Mouse (Mus musculus): ENCODE results near the gene Cct7. TPM values are rescaled to one million over a fixed set of nuclear protein-coding genes. Genes with fewer than 3 reads are reported as not detected.
A peak's percentile ranks its signal among the peaks of the same experiment; 100 is the strongest.

The Cct7 gene
- polyA plus RNA-seq, 1 experiment = 69.7 TPM

- Histone ChIP-seq H3K27me3 (ENCODE audit: control insufficient read depth, insufficient read depth, low read length) (peaks cover 7% of the 10 kb centered on the region), H3K36me3 (ENCODE audit: control insufficient read depth, insufficient read depth, low read length) (no peaks in the 10 kb centered on the region), H3K4me1 (ENCODE audit: control insufficient read depth, insufficient read depth, insufficient read length, low read length) (no peaks in the 10 kb centered on the region; the same call in 1 of the 2 replicates), H3K4me3 (ENCODE audit: low read depth, low read length) (peak overlapping the region; percentile 57), H3K27ac (ENCODE audit: insufficient read depth, low read depth, low read length) (no peak overlapping the region)
- TF ChIP-seq CTCF (IDR thresholded peaks at IDR 0.05; ENCODE audit: extremely low read depth, insufficient read length, insufficient replicate concordance, low read depth, low read length) (no peak), POLR2A (IDR thresholded peaks at IDR 0.05; ENCODE audit: low read depth, low read length) (no peak)
- WGBS = 5% methylated on average over 37 of the region's 37 CpGs
Measured at GRCm38 (mm10) chr6:85502103-85502910, 51.0 kb downstream of the Cct7 start.

- no peaks in the 10 kb centered on the region; the same call in 1 of the 2 replicates for H3K4me1 ChIP-seq (ENCODE audit: control insufficient read depth, insufficient read depth, insufficient read length, low read length)
- H3K4me3 ChIP-seq (ENCODE audit: low read depth, low read length) = peak within 1 kb of the TSS; percentile 57
- TF ChIP-seq CTCF (IDR thresholded peaks at IDR 0.05; ENCODE audit: extremely low read depth, insufficient read length, insufficient replicate concordance, low read depth, low read length) = no peak
- TF ChIP-seq POLR2A (IDR thresholded peaks at IDR 0.05; ENCODE audit: low read depth, low read length) = no peak
- H3K36me3 ChIP-seq (ENCODE audit: control insufficient read depth, insufficient read depth, low read length) = no peaks in the 10 kb centered on the region
- WGBS = 2% methylated on average over 14 of the region's 22 CpGs
- peaks cover 7% of the 10 kb centered on the region for H3K27me3 ChIP-seq (ENCODE audit: control insufficient read depth, insufficient read depth, low read length)
- no peak within 1 kb of the TSS for H3K27ac ChIP-seq (ENCODE audit: insufficient read depth, low read depth, low read length)
Measured at GRCm38 (mm10) chr6:85502911-85503250, 51.6 kb downstream of the Cct7 start, which contains the start of gene Fbxo41. Gene Fbxo41 (minus strand): TSS chr6:85502994.

GRCm38 (mm10) chr6:85504908-85505307, 53.6 kb downstream of the Cct7 start:
- Histone ChIP-seq H3K36me3 (ENCODE audit: control insufficient read depth, insufficient read depth, low read length) (no peaks in the 10 kb centered on the region), H3K4me3 (ENCODE audit: low read depth, low read length) (no peak overlapping the region), H3K27ac (ENCODE audit: insufficient read depth, low read depth, low read length) (no peak overlapping the region), H3K27me3 (ENCODE audit: control insufficient read depth, insufficient read depth, low read length) (peaks cover 7% of the 10 kb centered on the region), H3K4me1 (ENCODE audit: control insufficient read depth, insufficient read depth, insufficient read length, low read length) (no peaks in the 10 kb centered on the region; the same call in 1 of the 2 replicates)
- TF ChIP-seq CTCF (IDR thresholded peaks at IDR 0.05; ENCODE audit: extremely low read depth, insufficient read length, insufficient replicate concordance, low read depth, low read length) (no peak), POLR2A (IDR thresholded peaks at IDR 0.05; ENCODE audit: low read depth, low read length) (no peak)
- WGBS = 78% methylated on average over 2 of the region's 2 CpGs

- Histone ChIP-seq H3K36me3 (ENCODE audit: control insufficient read depth, insufficient read depth, low read length) (no peaks in the 10 kb centered on the region), H3K27me3 (ENCODE audit: control insufficient read depth, insufficient read depth, low read length) (peaks cover 26% of the 10 kb centered on the region), H3K4me1 (ENCODE audit: control insufficient read depth, insufficient read depth, insufficient read length, low read length) (peaks cover 6% of the 10 kb centered on the region; the same call in 1 of the 2 replicates), H3K27ac (ENCODE audit: insufficient read depth, low read depth, low read length) (no peak overlapping the region), H3K4me3 (ENCODE audit: low read depth, low read length) (no peak overlapping the region)
- TF ChIP-seq POLR2A (IDR thresholded peaks at IDR 0.05; ENCODE audit: low read depth, low read length) (no peak), CTCF (IDR thresholded peaks at IDR 0.05; ENCODE audit: extremely low read depth, insufficient read length, insufficient replicate concordance, low read depth, low read length) (no peak)
- 42% methylated on average over 5 of the region's 5 CpGs for WGBS
Measured at GRCm38 (mm10) chr6:85508602-85509001, 57.3 kb downstream of the Cct7 start.

- H3K4me3 ChIP-seq (ENCODE audit: low read depth, low read length) = no peak overlapping the region
- 6% methylated on average over 6 of the region's 6 CpGs for WGBS
- H3K36me3 ChIP-seq (ENCODE audit: control insufficient read depth, insufficient read depth, low read length) = no peaks in the 10 kb centered on the region
- TF ChIP-seq CTCF (IDR thresholded peaks at IDR 0.05; ENCODE audit: extremely low read depth, insufficient read length, insufficient replicate concordance, low read depth, low read length) (peak; percentile 30; the same call in 1 of the 2 replicates), POLR2A (IDR thresholded peaks at IDR 0.05; ENCODE audit: low read depth, low read length) (no peak)
- H3K27me3 ChIP-seq (ENCODE audit: control insufficient read depth, insufficient read depth, low read length) = peaks cover 30% of the 10 kb centered on the region
- no peak overlapping the region for H3K27ac ChIP-seq (ENCODE audit: insufficient read depth, low read depth, low read length)
- H3K4me1 ChIP-seq (ENCODE audit: control insufficient read depth, insufficient read depth, insufficient read length, low read length) = peaks cover 8% of the 10 kb centered on the region; the same call in 1 of the 2 replicates
Measured at GRCm38 (mm10) chr6:85510476-85510875, 59.2 kb downstream of the Cct7 start.

- H3K27me3 ChIP-seq (ENCODE audit: control insufficient read depth, insufficient read depth, low read length) = peaks cover 30% of the 10 kb centered on the region
- H3K4me3 ChIP-seq (ENCODE audit: low read depth, low read length) = no peak overlapping the region
Measured at GRCm38 (mm10) chr6:85511286-85512055, 60.2 kb downstream of the Cct7 start.

GRCm38 (mm10) chr6:85512056-85512440, 60.7 kb downstream of the Cct7 start:
- H3K4me1 ChIP-seq (ENCODE audit: control insufficient read depth, insufficient read depth, insufficient read length, low read length) = peaks cover 8% of the 10 kb centered on the region; the same call in 1 of the 2 replicates
- TF ChIP-seq POLR2A (IDR thresholded peaks at IDR 0.05; ENCODE audit: low read depth, low read length) (no peak), CTCF (IDR thresholded peaks at IDR 0.05; ENCODE audit: extremely low read depth, insufficient read length, insufficient replicate concordance, low read depth, low read length) (no peak)
- no peak overlapping the region for H3K27ac ChIP-seq (ENCODE audit: insufficient read depth, low read depth, low read length)
- no peak overlapping the region for H3K4me3 ChIP-seq (ENCODE audit: low read depth, low read length)
- peaks cover 30% of the 10 kb centered on the region for H3K27me3 ChIP-seq (ENCODE audit: control insufficient read depth, insufficient read depth, low read length)
- H3K36me3 ChIP-seq (ENCODE audit: control insufficient read depth, insufficient read depth, low read length) = no peaks in the 10 kb centered on the region
- WGBS = 3% methylated on average over 21 of the region's 36 CpGs

More at GRCm38 (mm10) chr6:85511286-85512055, 60.2 kb downstream of the Cct7 start:
- WGBS = 1% methylated on average over 88 of the region's 88 CpGs
- H3K4me1 ChIP-seq (ENCODE audit: control insufficient read depth, insufficient read depth, insufficient read length, low read length) = peaks cover 8% of the 10 kb centered on the region; the same call in 1 of the 2 replicates
- H3K27ac ChIP-seq (ENCODE audit: insufficient read depth, low read depth, low read length) = no peak overlapping the region
- TF ChIP-seq CTCF (IDR thresholded peaks at IDR 0.05; ENCODE audit: extremely low read depth, insufficient read length, insufficient replicate concordance, low read depth, low read length) (no peak), POLR2A (IDR thresholded peaks at IDR 0.05; ENCODE audit: low read depth, low read length) (no peak)
- H3K36me3 ChIP-seq (ENCODE audit: control insufficient read depth, insufficient read depth, low read length) = no peaks in the 10 kb centered on the region

All from small intestine, adult 2 months (tissue).